Mouse (Mus musculus): Measurements from ENCODE around the gene Siglecg.

DNA sequence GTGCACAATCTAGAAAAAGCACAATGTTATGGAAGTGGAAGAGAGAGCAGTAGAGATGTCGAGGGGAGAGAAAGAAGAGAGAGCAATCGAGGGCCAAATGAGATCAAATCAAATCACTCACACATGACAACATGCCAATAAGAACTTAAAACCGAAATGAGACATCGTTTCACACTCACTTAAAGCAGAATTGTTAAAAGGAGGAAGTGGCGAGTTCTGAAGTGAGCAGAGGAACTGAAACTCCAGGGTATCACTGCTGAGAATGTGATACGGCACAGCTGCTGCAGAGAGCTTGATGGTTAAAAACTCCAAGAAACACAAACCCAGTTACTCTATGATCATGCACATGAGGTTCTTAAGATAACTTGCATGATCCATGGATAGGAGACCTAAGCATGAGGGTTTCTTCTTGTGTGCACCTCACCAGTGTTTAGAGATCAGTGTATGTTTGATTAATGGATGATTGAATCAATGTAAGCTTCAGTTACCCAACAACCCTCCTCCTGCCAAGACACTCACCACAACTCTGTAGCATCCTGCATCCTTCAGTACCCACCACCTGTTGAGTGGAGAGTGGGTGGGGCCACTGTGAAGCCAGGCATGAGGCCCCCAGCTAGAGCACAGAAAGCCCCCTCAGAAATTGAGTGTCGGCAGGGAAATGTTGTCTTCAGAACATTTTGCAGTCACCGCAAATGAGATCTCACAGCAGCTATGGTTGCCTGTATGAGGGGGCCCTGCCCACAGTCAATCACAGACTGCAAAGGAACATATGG is 15.5 kb upstream of the Siglecg start:
- TF ChIP-seq EP300 (optimal IDR thresholded peaks at IDR 0.05) (no peak), CTCF (IDR thresholded peaks at IDR 0.05; ENCODE audit: low read depth) (no peak)

Measured in stomach, postnatal 0 days (tissue).